Mouse (Mus musculus): ENCODE measurements around the gene Xrn1. TPM values are rescaled to one million over a fixed set of nuclear protein-coding genes. Genes with fewer than 3 reads are reported as not detected.

Gene Xrn1
- total and polyA plus RNA-seq, 3 experiments, result 3.1 to 64.9 (median 32.0) TPM

DNA sequence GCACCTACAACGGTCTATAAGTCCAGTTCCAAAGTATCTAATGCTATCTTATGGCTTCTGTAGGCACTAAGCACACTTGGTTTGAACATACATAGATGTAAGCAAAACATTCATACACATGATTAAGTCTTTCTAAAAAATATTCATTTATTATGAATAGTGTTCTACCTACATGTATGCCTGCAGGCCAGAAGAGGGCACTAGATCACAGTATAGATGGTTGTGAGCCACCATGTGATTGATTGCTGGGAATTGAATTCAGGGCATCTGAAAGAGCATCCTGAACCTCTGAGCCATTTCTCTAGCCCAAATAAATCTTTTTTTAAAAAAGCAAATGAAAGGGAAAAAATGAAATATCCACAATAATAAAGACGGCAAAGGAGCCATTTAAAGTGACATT, 37.7 kb downstream of the Xrn1 start:
- no peaks in the 10 kb centered on the region for H3K27me3 ChIP-seq (ENCODE audit: insufficient read depth, low read length)
- ATAC-seq (ENCODE audit: extremely low read depth, insufficient number of reproducible peaks, low FRiP score, poor library complexity, severe bottlenecking) (no peak), DNase-seq (ENCODE audit: low spot score) (no peak)
- TF ChIP-seq GATA2 (IDR thresholded peaks at IDR 0.05; ENCODE audit: borderline replicate concordance, low read depth, low read length) (no peak), GATA1 (IDR thresholded peaks at IDR 0.05; ENCODE audit: borderline replicate concordance, low read length) (no peak), CTCF (IDR thresholded peaks at IDR 0.05; ENCODE audit: low read depth, low read length) (no peak)
- no peak overlapping the region for H3K4me3 ChIP-seq (ENCODE audit: low read depth, low read length)
- H3K4me1 ChIP-seq (ENCODE audit: insufficient read depth, low read depth, low read length), result no peaks in the 10 kb centered on the region
- peaks cover 55% of the 10 kb centered on the region for H3K36me3 ChIP-seq (replicated peaks)
- H3K9me3 ChIP-seq (replicated peaks), result no peaks in the 10 kb centered on the region

DNA sequence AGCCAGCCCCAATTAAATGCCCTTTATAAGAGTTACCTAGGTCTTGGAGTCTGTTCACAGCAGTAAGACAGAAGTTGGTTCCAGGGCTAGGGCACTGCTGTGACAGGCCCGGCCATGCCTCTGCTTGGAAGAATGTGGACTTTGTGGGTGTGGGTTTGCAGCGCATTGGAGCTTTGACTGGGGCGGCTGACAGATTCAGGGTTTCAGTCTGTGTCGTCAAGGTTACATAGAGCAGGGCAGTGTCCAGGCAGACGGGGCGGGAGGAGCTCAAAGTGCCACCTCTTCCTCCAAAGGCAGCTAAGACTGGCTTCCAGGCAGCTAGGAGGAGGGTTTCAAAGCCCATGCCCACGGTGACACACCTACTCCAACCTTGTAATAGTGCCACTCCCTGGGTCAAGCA, 49.9 kb downstream of the Xrn1 start:
- ATAC-seq (ENCODE audit: extremely low read depth, insufficient number of reproducible peaks, low FRiP score, poor library complexity, severe bottlenecking) (no peak), DNase-seq (ENCODE audit: low spot score) (no peak)
- TF ChIP-seq POLR2AphosphoS5 (IDR thresholded peaks at IDR 0.05; ENCODE audit: insufficient replicate concordance, low read depth, low read length) (no peak), GATA2 (IDR thresholded peaks at IDR 0.05; ENCODE audit: borderline replicate concordance, low read depth, low read length) (no peak), TAL1 (conservative IDR thresholded peaks at IDR 0.05; ENCODE audit: low read depth, low read length) (no peak), GATA1 (IDR thresholded peaks at IDR 0.05; ENCODE audit: borderline replicate concordance, low read length) (no peak), CTCF (IDR thresholded peaks at IDR 0.05; ENCODE audit: low read depth, low read length) (no peak)
- no peaks in the 10 kb centered on the region for H3K27me3 ChIP-seq (ENCODE audit: insufficient read depth, low read length)
- H3K4me3 ChIP-seq (ENCODE audit: low read depth, low read length), result no peak overlapping the region
- H3K36me3 ChIP-seq (replicated peaks), result peaks cover 72% of the 10 kb centered on the region
- no peaks in the 10 kb centered on the region for H3K4me1 ChIP-seq (ENCODE audit: insufficient read depth, low read depth, low read length)
- no peaks in the 10 kb centered on the region for H3K9me3 ChIP-seq (replicated peaks)

GRCm38 (mm10) chr9:96010664-96011063, 56.1 kb downstream of the Xrn1 start:
- Histone ChIP-seq H3K4me3 (ENCODE audit: low read depth, low read length) (no peak overlapping the region), H3K36me3 (replicated peaks) (peaks cover 67% of the 10 kb centered on the region), H3K9me3 (replicated peaks) (no peaks in the 10 kb centered on the region), H3K27me3 (ENCODE audit: insufficient read depth, low read length) (no peaks in the 10 kb centered on the region), H3K4me1 (ENCODE audit: insufficient read depth, low read depth, low read length) (no peaks in the 10 kb centered on the region)
- ATAC-seq (ENCODE audit: extremely low read depth, insufficient number of reproducible peaks, low FRiP score, poor library complexity, severe bottlenecking), result no peak
- no peak for DNase-seq (ENCODE audit: low spot score)
- no peak for TF ChIP-seq POLR2AphosphoS5 (IDR thresholded peaks at IDR 0.05; ENCODE audit: insufficient replicate concordance, low read depth, low read length)
- TF ChIP-seq CTCF (IDR thresholded peaks at IDR 0.05; ENCODE audit: low read depth, low read length), result no peak
- TF ChIP-seq TAL1 (conservative IDR thresholded peaks at IDR 0.05; ENCODE audit: low read depth, low read length), result no peak
- TF ChIP-seq GATA2 (IDR thresholded peaks at IDR 0.05; ENCODE audit: borderline replicate concordance, low read depth, low read length), result no peak
- TF ChIP-seq GATA1 (IDR thresholded peaks at IDR 0.05; ENCODE audit: borderline replicate concordance, low read length), result no peak

DNA sequence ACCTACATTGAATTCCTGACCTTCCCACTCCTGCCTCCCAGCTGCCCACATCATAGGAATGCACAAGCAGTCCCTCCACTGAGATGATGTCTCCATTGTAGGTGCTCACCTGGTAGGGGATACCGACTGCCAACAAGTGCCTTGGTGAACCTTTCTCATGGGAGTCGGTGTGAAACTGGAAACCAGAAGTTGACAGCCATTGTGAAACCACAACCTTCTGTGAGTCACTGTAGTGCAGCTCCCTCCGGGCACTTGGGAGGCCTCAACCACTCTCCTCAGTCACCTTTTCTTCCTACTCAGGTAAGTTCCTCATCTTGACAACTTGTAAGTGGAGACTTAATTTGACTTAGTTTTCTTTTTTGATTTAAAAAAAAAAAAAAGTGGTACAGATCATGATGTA, 69.4 kb downstream of the Xrn1 start:
- peaks cover 78% of the 10 kb centered on the region for H3K36me3 ChIP-seq (replicated peaks)
- no peaks in the 10 kb centered on the region for H3K27me3 ChIP-seq (ENCODE audit: insufficient read depth, low read length)
- no peaks in the 10 kb centered on the region for H3K9me3 ChIP-seq (replicated peaks)
- TF ChIP-seq GATA1 (IDR thresholded peaks at IDR 0.05; ENCODE audit: borderline replicate concordance, low read length) (no peak), POLR2AphosphoS5 (IDR thresholded peaks at IDR 0.05; ENCODE audit: insufficient replicate concordance, low read depth, low read length) (no peak), CTCF (IDR thresholded peaks at IDR 0.05; ENCODE audit: low read depth, low read length) (no peak), TAL1 (conservative IDR thresholded peaks at IDR 0.05; ENCODE audit: low read depth, low read length) (no peak)
- no peak for ATAC-seq (ENCODE audit: extremely low read depth, insufficient number of reproducible peaks, low FRiP score, poor library complexity, severe bottlenecking)
- no peaks in the 10 kb centered on the region for H3K4me1 ChIP-seq (ENCODE audit: insufficient read depth, low read depth, low read length)
- no peak for DNase-seq (ENCODE audit: low spot score)
- no peak overlapping the region for H3K4me3 ChIP-seq (ENCODE audit: low read depth, low read length)

DNA sequence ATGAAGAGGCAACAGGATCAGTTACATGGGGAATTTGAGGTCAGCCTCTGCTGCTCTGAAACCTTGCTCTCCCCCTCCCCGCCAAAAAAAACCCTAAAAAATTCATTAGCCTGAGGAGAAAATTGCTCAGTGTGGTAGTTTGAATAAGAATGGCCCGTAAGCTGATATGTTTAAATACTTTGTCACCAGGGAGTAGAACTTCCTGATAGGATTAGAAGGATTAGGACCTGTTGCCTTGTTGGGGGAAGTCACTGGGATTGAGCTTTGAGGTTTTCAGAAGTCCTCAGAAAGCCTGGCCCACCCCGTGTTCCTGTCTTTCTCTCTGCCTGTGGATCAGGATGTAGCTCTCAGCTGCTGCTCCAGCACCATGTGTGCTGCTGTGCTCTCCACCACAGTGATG, 73.4 kb downstream of the Xrn1 start:
- H3K4me1 ChIP-seq (ENCODE audit: insufficient read depth, low read depth, low read length), result no peaks in the 10 kb centered on the region
- DNase-seq (ENCODE audit: low spot score) (no peak), ATAC-seq (ENCODE audit: extremely low read depth, insufficient number of reproducible peaks, low FRiP score, poor library complexity, severe bottlenecking) (no peak)
- TF ChIP-seq TAL1 (conservative IDR thresholded peaks at IDR 0.05; ENCODE audit: low read depth, low read length), result no peak
- no peak for TF ChIP-seq GATA2 (IDR thresholded peaks at IDR 0.05; ENCODE audit: borderline replicate concordance, low read depth, low read length)
- TF ChIP-seq POLR2AphosphoS5 (IDR thresholded peaks at IDR 0.05; ENCODE audit: insufficient replicate concordance, low read depth, low read length), result no peak
- TF ChIP-seq GATA1 (IDR thresholded peaks at IDR 0.05; ENCODE audit: borderline replicate concordance, low read length), result no peak
- no peak for TF ChIP-seq CTCF (IDR thresholded peaks at IDR 0.05; ENCODE audit: low read depth, low read length)
- no peak overlapping the region for H3K4me3 ChIP-seq (ENCODE audit: low read depth, low read length)
- H3K36me3 ChIP-seq (replicated peaks), result peaks cover 84% of the 10 kb centered on the region
- H3K9me3 ChIP-seq (replicated peaks), result no peaks in the 10 kb centered on the region
- H3K27me3 ChIP-seq (ENCODE audit: insufficient read depth, low read length), result no peaks in the 10 kb centered on the region

- Histone ChIP-seq H3K36me3 (replicated peaks) (peaks cover 81% of the 10 kb centered on the region), H3K9me3 (replicated peaks) (no peaks in the 10 kb centered on the region)
- no peak for ATAC-seq (ENCODE audit: extremely low read depth, insufficient number of reproducible peaks, low FRiP score, poor library complexity, severe bottlenecking)
Observed at GRCm38 (mm10) chr9:96028818-96029217, 74.3 kb downstream of the Xrn1 start.

DNA sequence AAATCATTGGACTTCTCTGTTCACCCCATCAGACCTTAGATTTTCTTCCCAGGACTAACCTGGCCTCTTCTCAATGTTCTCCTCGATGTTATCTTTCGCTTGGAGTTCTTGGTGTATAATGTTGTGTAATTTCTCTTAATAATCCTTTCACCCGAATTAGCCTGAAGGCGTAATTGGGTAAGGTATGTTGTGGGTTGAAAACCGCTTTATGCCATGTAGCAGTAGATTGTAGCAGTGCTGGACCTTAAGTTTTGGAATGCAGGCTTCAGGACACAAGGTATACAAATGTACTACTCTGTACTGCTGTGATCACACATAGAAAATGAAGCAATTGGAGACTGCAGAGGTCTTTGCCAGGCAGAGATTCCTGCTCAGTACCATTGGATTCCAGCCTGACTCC, 75.3 kb downstream of the Xrn1 start:
- no peaks in the 10 kb centered on the region for H3K27me3 ChIP-seq (ENCODE audit: insufficient read depth, low read length)
- peaks cover 80% of the 10 kb centered on the region for H3K36me3 ChIP-seq (replicated peaks)
- H3K4me3 ChIP-seq (ENCODE audit: low read depth, low read length), result no peak overlapping the region
- H3K4me1 ChIP-seq (ENCODE audit: insufficient read depth, low read depth, low read length), result no peaks in the 10 kb centered on the region
- H3K9me3 ChIP-seq (replicated peaks), result no peaks in the 10 kb centered on the region
- no peak for DNase-seq (ENCODE audit: low spot score)
- TF ChIP-seq GATA1 (IDR thresholded peaks at IDR 0.05; ENCODE audit: borderline replicate concordance, low read length) (no peak), GATA2 (IDR thresholded peaks at IDR 0.05; ENCODE audit: borderline replicate concordance, low read depth, low read length) (no peak), CTCF (IDR thresholded peaks at IDR 0.05; ENCODE audit: low read depth, low read length) (no peak)
- no peak for ATAC-seq (ENCODE audit: extremely low read depth, insufficient number of reproducible peaks, low FRiP score, poor library complexity, severe bottlenecking)

More at GRCm38 (mm10) chr9:96028818-96029217, 74.3 kb downstream of the Xrn1 start:
- Histone ChIP-seq H3K4me1 (ENCODE audit: insufficient read depth, low read depth, low read length) (no peaks in the 10 kb centered on the region), H3K4me3 (ENCODE audit: low read depth, low read length) (no peak overlapping the region), H3K27me3 (ENCODE audit: insufficient read depth, low read length) (no peaks in the 10 kb centered on the region)
- peak; percentile 64 for TF ChIP-seq CTCF (IDR thresholded peaks at IDR 0.05; ENCODE audit: low read depth, low read length)
- TF ChIP-seq TAL1 (conservative IDR thresholded peaks at IDR 0.05; ENCODE audit: low read depth, low read length), result no peak
- no peak for TF ChIP-seq POLR2AphosphoS5 (IDR thresholded peaks at IDR 0.05; ENCODE audit: insufficient replicate concordance, low read depth, low read length)
- DNase-seq (ENCODE audit: low spot score), result no peak

Measured in G1E (cell line).